13 mouse cellular contexts compared by ENCODE assay signal in genomic region chr6:52310366-52310765, GRCm38 (mm10). TPM values are rescaled to one million over a fixed set of nuclear protein-coding genes. Genes with fewer than 3 reads are reported as not detected.
DNase-seq lines count a peak whose midpoint lies in the region; ATAC-seq and TF ChIP-seq lines count a peak whose summit lies in the region.
"Had no signal": no experiment of that assay in that cellular context is flagged by ENCODE, and none has a peak within 500 bp of the region (broad histone marks: within the 10 kb centered on the region; RNA-seq: fewer than 3 reads in every experiment).

No protein-coding gene starts in this region.

- H3K36me3 ChIP-seq in heart, embryonic 11.5 days (ENCODE audit: control insufficient read depth, insufficient read depth, low read length), result no peaks in the 10 kb centered on the region
- H3K36me3 ChIP-seq in heart, adult 2 months (ENCODE audit: control insufficient read depth, insufficient read depth, low read length), result no peaks in the 10 kb centered on the region
- no peaks in the 10 kb centered on the region for H3K36me3 ChIP-seq in hindbrain, embryonic 16.5 days (ENCODE audit: control insufficient read depth, insufficient read depth, low read length)
- no peaks in the 10 kb centered on the region for H3K36me3 ChIP-seq in limb, embryonic 12.5 days

- H3K4me3 ChIP-seq in heart, embryonic 11.5 days (ENCODE audit: low read depth, low read length), result peak overlapping the region; percentile 19; the same call in 1 of the 2 replicates
- no peak overlapping the region for H3K4me3 ChIP-seq in heart, adult 2 months
- 0 out of 2 replicates have a peak overlapping the region, but pooled peaks have one; percentile 7 for H3K4me3 ChIP-seq in hindbrain, embryonic 16.5 days (ENCODE audit: low read length)
- peak overlapping the region; percentile 33 for H3K4me3 ChIP-seq in limb, embryonic 12.5 days (replicated peaks)

- no peak for DNase-seq in heart, adult 2 months
- peak; percentile 41 for DNase-seq in ES-CJ7 (ENCODE audit: low read depth, low spot score)
- DNase-seq in gastrocnemius, postnatal 4 days (ENCODE audit: low spot score in 2 of 2), result no peak
- no peak for DNase-seq in gastrocnemius, postnatal 14 days
- DNase-seq: cerebellum, postnatal 36 days had no signal

- peaks cover 5% of the 10 kb centered on the region; the same call in 1 of the 2 replicates for H3K4me1 ChIP-seq in heart, embryonic 11.5 days (ENCODE audit: control insufficient read depth, insufficient read depth, low read length)
- H3K4me1 ChIP-seq in heart, adult 2 months (ENCODE audit: control insufficient read depth, insufficient read depth, low read length), result peaks cover 2% of the 10 kb centered on the region; the same call in 1 of the 2 replicates
- peaks cover 3% of the 10 kb centered on the region for H3K4me1 ChIP-seq in hindbrain, embryonic 16.5 days (ENCODE audit: control insufficient read depth, insufficient read depth, low read depth, low read length)
- H3K4me1 ChIP-seq in limb, embryonic 12.5 days (replicated peaks), result peaks cover 57% of the 10 kb centered on the region

- TF ChIP-seq POLR2A in heart, adult 2 months (IDR thresholded peaks at IDR 0.05; ENCODE audit: insufficient read depth, low read depth, low read length), result no peak

- no peak for TF ChIP-seq EP300 in heart, adult 2 months (IDR thresholded peaks at IDR 0.05; ENCODE audit: insufficient read depth, low read depth, low read length)

- peaks cover 93% of the 10 kb centered on the region for H3K27me3 ChIP-seq in heart, embryonic 11.5 days (ENCODE audit: control insufficient read depth, insufficient read depth, low read length)
- H3K27me3 ChIP-seq in heart, adult 2 months (ENCODE audit: control insufficient read depth, insufficient read depth, low read length), result peaks cover 36% of the 10 kb centered on the region
- H3K27me3 ChIP-seq in hindbrain, embryonic 16.5 days (replicated peaks; ENCODE audit: control insufficient read depth, insufficient read depth, low read length), result peaks cover 70% of the 10 kb centered on the region
- peaks cover 91% of the 10 kb centered on the region for H3K27me3 ChIP-seq in limb, embryonic 12.5 days

- H3K9ac ChIP-seq in heart, embryonic 11.5 days (ENCODE audit: low read depth, low read length), result no peak overlapping the region
- no peak overlapping the region for H3K9ac ChIP-seq in heart, adult 2 months (ENCODE audit: low read depth, low read length)
- no peak overlapping the region for H3K9ac ChIP-seq in hindbrain, embryonic 16.5 days (ENCODE audit: low read depth, low read length)
- H3K9ac ChIP-seq in limb, embryonic 12.5 days (replicated peaks), result peak overlapping the region; percentile 54

- H3K4me2 ChIP-seq in heart, embryonic 11.5 days, result peak overlapping the region; percentile 40
- H3K4me2 ChIP-seq in hindbrain, embryonic 16.5 days (ENCODE audit: low read length), result peak overlapping the region; percentile 18; the same call in 1 of the 2 replicates
- peak overlapping the region; percentile 80 for H3K4me2 ChIP-seq in limb, embryonic 12.5 days

- no peaks in the 10 kb centered on the region for H3K79me2 ChIP-seq in heart, adult 2 months (replicated peaks; ENCODE audit: control insufficient read depth, insufficient read depth, low read length)

- no peak for TF ChIP-seq CTCF in heart, adult 2 months (IDR thresholded peaks at IDR 0.05)

- intact Hi-C loops in heart, adult 2 months (cut with DNase I), result loop anchor here (5.0 kb wide), 1 partner anchor 43 kb away; no protein-coding TSS in a partner anchor
- intact Hi-C loops in gastrocnemius, postnatal 14 days (cut with DNase I; ENCODE audit: low total_unique reads), result no loop called here

- ATAC-seq in heart, embryonic 11.5 days (replicated peaks; ENCODE audit: insufficient number of reproducible peaks, low FRiP score, low TSS enrichment), result no peak
- ATAC-seq in hindbrain, embryonic 16.5 days, result no peak
- no peak for ATAC-seq in limb, embryonic 12.5 days (ENCODE audit: insufficient number of reproducible peaks, insufficient read depth, low FRiP score, low TSS enrichment, low read depth)
- ATAC-seq in granulocyte monocyte progenitor cell, adult 5-6 weeks (replicated peaks; ENCODE audit: poor library complexity, severe bottlenecking), result no peak

- under 1% methylated on average over 24 of the region's 24 CpGs for WGBS in heart, embryonic 11.5 days (ENCODE audit: insufficient replicate concordance)
- WGBS in heart, adult 2 months, result 4% methylated on average over 24 of the region's 24 CpGs
- 1% methylated on average over 24 of the region's 24 CpGs for WGBS in hindbrain, embryonic 16.5 days
- WGBS in limb, embryonic 12.5 days, result 1% methylated on average over 24 of the region's 24 CpGs

- no peak overlapping the region for H3K27ac ChIP-seq in heart, embryonic 11.5 days (ENCODE audit: low read depth, low read length)
- H3K27ac ChIP-seq in heart, adult 2 months, result no peak overlapping the region
- no peak overlapping the region for H3K27ac ChIP-seq in hindbrain, embryonic 16.5 days (ENCODE audit: low read depth, low read length)
- no peak overlapping the region for H3K27ac ChIP-seq in limb, embryonic 12.5 days

- H3K9me3 ChIP-seq in heart, embryonic 11.5 days (replicated peaks; ENCODE audit: control insufficient read depth, low read length), result no peaks in the 10 kb centered on the region
- no peaks in the 10 kb centered on the region for H3K9me3 ChIP-seq in hindbrain, embryonic 16.5 days (ENCODE audit: control insufficient read depth, low read length)
- no peaks in the 10 kb centered on the region for H3K9me3 ChIP-seq in limb, embryonic 12.5 days

RNA-seq across cellular contexts. Expression of gene Evx1, which starts 2.9 kb away (rescaled TPM):
- polyA plus RNA-seq in heart, embryonic 11.5 days (2014; fragmentation: Nextera tagmentation; extraction: Ambion mirVana), result not detected in 2 replicates
- total RNA-seq in heart, adult 2 months (2021), result not detected
- not detected in 2 replicates for polyA plus RNA-seq in heart, adult 2 months (2012; rRNA removed)
- 1.1 and 1.5 TPM in 2 replicates for polyA plus RNA-seq in hindbrain, embryonic 16.5 days (2015; fragmentation: Nextera tagmentation; extraction: Ambion mirVana)
- polyA plus RNA-seq in limb, embryonic 12.5 days (2016; fragmentation: Nextera tagmentation; extraction: Ambion mirVana), result 4.8 and 5.2 TPM in 2 replicates
- total RNA-seq in gastrocnemius, postnatal 4 days (2021), result not detected
- not detected for total RNA-seq in gastrocnemius, postnatal 14 days (2021)
- not detected in 2 replicates for total RNA-seq in granulocyte monocyte progenitor cell, adult 5-6 weeks (2014; fragmentation: Nextera tagmentation)
- not detected in 2 replicates for total RNA-seq in granulocyte monocyte progenitor cell, adult 5-6 weeks (2017)
- total RNA-seq: gastrocnemius, adult 18-20 months; layer of hippocampus, postnatal 10 days; megakaryocyte progenitor cell, adult 5-6 weeks had no signal
- polyA plus RNA-seq: small intestine, adult 2 months had no signal

RNA-seq across cellular contexts. Expression of gene Hoxa13, which starts 49.7 kb away (rescaled TPM):
- polyA plus RNA-seq in heart, embryonic 11.5 days (2014; fragmentation: Nextera tagmentation; extraction: Ambion mirVana), result 0.20 TPM in 1 of 2 replicates, not detected in the other
- not detected for total RNA-seq in heart, adult 2 months (2021)
- polyA plus RNA-seq in heart, adult 2 months (2012; rRNA removed), result not detected in 2 replicates
- not detected in 2 replicates for polyA plus RNA-seq in hindbrain, embryonic 16.5 days (2015; fragmentation: Nextera tagmentation; extraction: Ambion mirVana)
- polyA plus RNA-seq in limb, embryonic 12.5 days (2016; fragmentation: Nextera tagmentation; extraction: Ambion mirVana), result 33.1 and 34.1 TPM in 2 replicates
- 1 to 10 TPM; 1.1 to 1.3 TPM for total RNA-seq in gastrocnemius, postnatal 4 days (2021)
- 1 to 10 TPM in 1 of 2 experiments, under 1 TPM in 1; 0.24 to 1.7 TPM for total RNA-seq in gastrocnemius, postnatal 14 days (2021)
- not detected in 2 replicates for total RNA-seq in granulocyte monocyte progenitor cell, adult 5-6 weeks (2014; fragmentation: Nextera tagmentation)
- not detected in 2 replicates for total RNA-seq in granulocyte monocyte progenitor cell, adult 5-6 weeks (2017)
- total RNA-seq: layer of hippocampus, postnatal 10 days; megakaryocyte progenitor cell, adult 5-6 weeks had no signal
- polyA plus RNA-seq: small intestine, adult 2 months had no signal

Comparison
In these comparisons a context has a peak if more than half of its experiments do, and no peak if none do; other contexts are left out.
1. H3K4me2 ChIP-seq: peak in every context shown above with its lines; median percentile 80 in limb, embryonic 12.5 days; 40 in heart, embryonic 11.5 days; 18 in hindbrain, embryonic 16.5 days.